Mouse (Mus musculus) cortical plate, adult 2 months (tissue): Measurements from ENCODE around the gene Tmem86b.

Experiments used
- CTCF ChIP-seq: fragments of 200-500 bp; IDR thresholded peaks from 2 replicates; pipeline ENCODE4 v1.5.1; 2011; ENCODE audit warnings: mild to moderate bottlenecking, control low read depth, low read length; ENCODE audit not compliant: insufficient read depth; ENCODE audit errors: extremely low read depth
- POLR2A ChIP-seq: fragments of 200-500 bp; IDR thresholded peaks from 2 replicates; pipeline ENCODE4 v1.6.1; 2011; ENCODE audit warnings: mild to moderate bottlenecking, low read length, control low read depth; ENCODE audit not compliant: insufficient read depth; ENCODE audit errors: extremely low read depth

- TF ChIP-seq CTCF = no peak
- no peak for TF ChIP-seq POLR2A
Measured at GRCm38 (mm10) chr7:4652726-4653125, 21.5 kb upstream of the Tmem86b start.
